Mouse (Mus musculus): ENCODE data around the gene Aldh3b1. TPM values are rescaled to one million over a fixed set of nuclear protein-coding genes. Genes with fewer than 3 reads are reported as not detected.

Aldh3b1 gene
- total RNA-seq, 1 experiment = 0.76 TPM

DNA sequence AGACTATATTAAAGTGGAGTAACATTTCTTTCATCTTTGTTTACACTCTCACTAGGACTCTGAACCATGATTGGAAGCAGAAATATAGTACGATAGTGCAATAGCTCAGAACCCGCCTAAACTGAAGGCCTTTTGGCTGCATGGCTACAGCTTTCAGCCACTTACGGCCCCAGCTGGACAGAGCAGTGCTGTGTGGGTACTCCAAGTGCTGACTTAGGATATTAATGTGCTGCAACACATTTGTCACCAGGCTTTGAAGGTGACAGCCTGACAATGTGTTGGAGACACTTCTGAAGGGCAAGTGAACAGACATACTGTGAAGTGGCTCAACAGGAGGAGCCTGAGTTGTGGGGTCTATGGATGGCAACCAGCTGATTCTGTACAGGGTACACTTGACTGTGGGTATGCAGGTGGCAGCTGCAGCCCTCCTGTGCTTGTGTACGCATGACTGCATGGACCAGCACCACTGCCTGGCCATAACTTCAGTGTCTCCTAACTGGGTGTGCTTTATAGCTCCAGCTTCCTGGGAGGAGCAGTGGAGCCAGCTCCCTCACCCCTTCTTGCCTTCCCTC lies 36.0 kb downstream of the Aldh3b1 start:
- Histone ChIP-seq H3K27ac (ENCODE audit: insufficient read depth, low read depth, low read length, poor library complexity, severe bottlenecking) (no peak overlapping the region), H3K36me3 (ENCODE audit: control insufficient read depth, insufficient read depth, low read length, poor library complexity, severe bottlenecking) (peaks cover 55% of the 10 kb centered on the region), H3K9me3 (ENCODE audit: control insufficient read depth, insufficient read depth, low read depth, low read length) (no peaks in the 10 kb centered on the region), H3K9ac (ENCODE audit: insufficient read depth, low read depth, low read length, poor library complexity, severe bottlenecking) (no peak overlapping the region), H3K4me1 (ENCODE audit: control insufficient read depth in 2 of 2, insufficient read depth in 2 of 2, low read length in 2 of 2, poor library complexity in 1 of 2) (peaks cover 0 to 2% of the 10 kb centered on the region in 2 experiments; a peak in 1 of 4 replicates), H3K4me3 (ENCODE audit: insufficient read depth in 1 of 2, low read depth in 1 of 2, low read length in 2 of 2, poor library complexity in 1 of 2, severe bottlenecking in 1 of 2) (no peak overlapping the region)
- no peak for TF ChIP-seq ZNF384 (IDR thresholded peaks at IDR 0.05; ENCODE audit: low read depth, low read length)
- no peak for TF ChIP-seq CHD2 (IDR thresholded peaks at IDR 0.05; ENCODE audit: low read depth, low read length)
- DNase-seq (ENCODE audit: low read depth, low spot score) = no peak
- in situ Hi-C loops (cut with MboI; ENCODE audit: low sequenced_read_pairs in 2 of 2, unreplicated experiment in 2 of 2) = no loop called here

DNA sequence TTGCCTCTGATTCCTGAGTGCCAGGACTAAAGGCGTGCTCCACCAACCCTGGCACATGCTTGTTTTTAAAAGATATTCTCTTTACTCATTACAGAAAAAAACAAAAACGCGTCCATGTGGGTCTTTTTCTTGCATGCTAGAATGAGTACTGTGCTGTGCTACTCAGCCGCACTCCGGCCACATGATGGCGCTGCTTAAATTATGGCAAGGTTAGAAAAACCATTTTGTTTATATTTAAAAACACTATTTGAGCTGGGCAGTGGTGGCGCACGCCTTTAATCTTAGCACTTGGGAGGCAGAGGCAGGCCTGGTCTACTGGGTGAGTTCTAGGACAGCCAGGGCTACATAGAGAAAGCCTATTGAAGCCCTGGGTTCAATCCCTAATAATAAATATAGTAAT lies 39.4 kb downstream of the Aldh3b1 start:
- peaks cover 0 to 2% of the 10 kb centered on the region in 2 experiments; a peak in 1 of 4 replicates for H3K4me1 ChIP-seq (ENCODE audit: control insufficient read depth in 2 of 2, insufficient read depth in 2 of 2, low read length in 2 of 2, poor library complexity in 1 of 2)
- no peak for DNase-seq (ENCODE audit: low read depth, low spot score)
- H3K36me3 ChIP-seq (ENCODE audit: control insufficient read depth, insufficient read depth, low read length, poor library complexity, severe bottlenecking) = peaks cover 64% of the 10 kb centered on the region

DNA sequence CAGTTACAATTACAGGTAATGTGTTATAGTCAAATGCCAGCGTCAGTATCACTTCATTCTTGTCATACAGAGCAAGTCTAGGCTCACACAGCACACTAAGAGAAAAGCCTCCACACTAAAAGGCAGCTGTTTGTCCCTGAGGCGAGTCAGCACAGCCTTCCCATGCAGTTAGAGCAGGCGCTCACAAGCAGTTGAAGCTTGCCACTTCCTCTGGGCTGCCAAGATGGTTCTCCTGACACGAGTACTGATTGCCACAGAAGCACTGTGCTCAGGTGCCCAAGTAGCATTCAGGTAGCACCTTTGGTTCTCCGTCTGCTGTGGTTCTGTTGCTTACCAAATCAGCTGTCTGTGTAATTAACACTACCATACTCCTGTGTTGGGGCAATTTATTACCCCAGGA lies 40.5 kb downstream of the Aldh3b1 start:
- no peak overlapping the region for H3K9ac ChIP-seq (ENCODE audit: insufficient read depth, low read depth, low read length, poor library complexity, severe bottlenecking)
- H3K4me3 ChIP-seq (ENCODE audit: insufficient read depth in 1 of 2, low read depth in 1 of 2, low read length in 2 of 2, poor library complexity in 1 of 2, severe bottlenecking in 1 of 2) = no peak overlapping the region
- DNase-seq (ENCODE audit: low read depth, low spot score) = no peak
- no peak overlapping the region for H3K27ac ChIP-seq (ENCODE audit: insufficient read depth, low read depth, low read length, poor library complexity, severe bottlenecking)
- no peak for TF ChIP-seq ZNF384 (IDR thresholded peaks at IDR 0.05; ENCODE audit: low read depth, low read length)
- no peak for TF ChIP-seq ZC3H11A (IDR thresholded peaks at IDR 0.05; ENCODE audit: borderline replicate concordance, low read depth, low read length)
- no peak for TF ChIP-seq HCFC1 (IDR thresholded peaks at IDR 0.05; ENCODE audit: borderline replicate concordance, insufficient read depth, low read length)
- no peak for TF ChIP-seq CHD2 (IDR thresholded peaks at IDR 0.05; ENCODE audit: low read depth, low read length)
- TF ChIP-seq MAFK (IDR thresholded peaks at IDR 0.05; ENCODE audit: insufficient read depth, low read depth, low read length) = no peak
- peaks cover 65% of the 10 kb centered on the region for H3K36me3 ChIP-seq (ENCODE audit: control insufficient read depth, insufficient read depth, low read length, poor library complexity, severe bottlenecking)
- H3K4me1 ChIP-seq (ENCODE audit: control insufficient read depth in 2 of 2, insufficient read depth in 2 of 2, low read length in 2 of 2, poor library complexity in 1 of 2) = no peaks in the 10 kb centered on the region
- H3K9me3 ChIP-seq (ENCODE audit: control insufficient read depth, insufficient read depth, low read depth, low read length) = no peaks in the 10 kb centered on the region
- in situ Hi-C loops (cut with MboI; ENCODE audit: low sequenced_read_pairs in 2 of 2, unreplicated experiment in 2 of 2) = no loop called here

More for the DNA sequence above, 39.4 kb downstream of the Aldh3b1 start:
- Histone ChIP-seq H3K9me3 (ENCODE audit: control insufficient read depth, insufficient read depth, low read depth, low read length) (no peaks in the 10 kb centered on the region), H3K4me3 (ENCODE audit: insufficient read depth in 1 of 2, low read depth in 1 of 2, low read length in 2 of 2, poor library complexity in 1 of 2, severe bottlenecking in 1 of 2) (no peak overlapping the region), H3K9ac (ENCODE audit: insufficient read depth, low read depth, low read length, poor library complexity, severe bottlenecking) (no peak overlapping the region), H3K27ac (ENCODE audit: insufficient read depth, low read depth, low read length, poor library complexity, severe bottlenecking) (no peak overlapping the region)
- TF ChIP-seq HCFC1 (IDR thresholded peaks at IDR 0.05; ENCODE audit: borderline replicate concordance, insufficient read depth, low read length) (no peak), CHD2 (IDR thresholded peaks at IDR 0.05; ENCODE audit: low read depth, low read length) (no peak), ZNF384 (IDR thresholded peaks at IDR 0.05; ENCODE audit: low read depth, low read length) (no peak), MAFK (IDR thresholded peaks at IDR 0.05; ENCODE audit: insufficient read depth, low read depth, low read length) (no peak), ZC3H11A (IDR thresholded peaks at IDR 0.05; ENCODE audit: borderline replicate concordance, low read depth, low read length) (no peak)
- in situ Hi-C loops (cut with MboI; ENCODE audit: low sequenced_read_pairs in 2 of 2, unreplicated experiment in 2 of 2) = no loop called here

DNA sequence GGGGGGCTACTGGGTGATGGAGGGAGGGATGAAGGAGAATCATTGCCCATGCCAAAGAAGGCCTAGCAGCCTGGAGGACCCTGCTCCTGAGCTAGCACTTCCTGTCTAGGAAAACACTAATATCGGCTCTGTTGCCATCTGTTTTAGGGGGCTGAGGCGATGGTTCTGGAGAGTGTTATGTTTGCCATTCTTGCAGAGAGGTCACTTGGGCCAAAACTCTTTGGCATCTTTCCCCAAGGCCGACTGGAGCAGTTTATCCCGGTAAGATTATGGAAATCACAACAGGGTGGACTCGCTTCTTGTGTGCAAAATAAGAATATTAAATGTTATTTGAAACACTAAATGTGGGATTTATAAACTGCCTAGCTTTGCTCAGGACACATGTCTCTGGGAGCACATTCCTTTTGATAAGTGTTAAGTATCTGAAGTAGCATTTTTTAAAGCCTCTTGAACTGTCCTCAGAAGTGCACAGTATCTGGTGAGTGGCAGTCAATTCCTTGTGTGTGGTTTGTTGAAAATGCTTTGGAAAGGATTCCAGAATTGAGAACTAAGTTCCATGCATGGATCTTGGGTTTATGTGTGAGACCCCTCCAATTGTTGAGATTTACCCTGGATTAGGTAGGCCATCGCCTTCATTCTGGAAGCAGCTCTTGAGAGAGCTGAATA lies 45.1 kb downstream of the Aldh3b1 start:
- H3K9ac ChIP-seq (ENCODE audit: insufficient read depth, low read depth, low read length, poor library complexity, severe bottlenecking) = no peak overlapping the region
- DNase-seq (ENCODE audit: low read depth, low spot score) = no peak
- H3K27ac ChIP-seq (ENCODE audit: insufficient read depth, low read depth, low read length, poor library complexity, severe bottlenecking) = no peak overlapping the region
- no peak overlapping the region for H3K4me3 ChIP-seq (ENCODE audit: insufficient read depth in 1 of 2, low read depth in 1 of 2, low read length in 2 of 2, poor library complexity in 1 of 2, severe bottlenecking in 1 of 2)
- in situ Hi-C loops (cut with MboI; ENCODE audit: low sequenced_read_pairs in 2 of 2, unreplicated experiment in 2 of 2) = no loop called here
- peaks cover 38% of the 10 kb centered on the region for H3K36me3 ChIP-seq (ENCODE audit: control insufficient read depth, insufficient read depth, low read length, poor library complexity, severe bottlenecking)
- H3K4me1 ChIP-seq (ENCODE audit: control insufficient read depth in 2 of 2, insufficient read depth in 2 of 2, low read length in 2 of 2, poor library complexity in 1 of 2) = no peaks in the 10 kb centered on the region
- H3K9me3 ChIP-seq (ENCODE audit: control insufficient read depth, insufficient read depth, low read depth, low read length) = no peaks in the 10 kb centered on the region
- TF ChIP-seq CHD2 (IDR thresholded peaks at IDR 0.05; ENCODE audit: low read depth, low read length) (no peak), ZC3H11A (IDR thresholded peaks at IDR 0.05; ENCODE audit: borderline replicate concordance, low read depth, low read length) (no peak)

DNA sequence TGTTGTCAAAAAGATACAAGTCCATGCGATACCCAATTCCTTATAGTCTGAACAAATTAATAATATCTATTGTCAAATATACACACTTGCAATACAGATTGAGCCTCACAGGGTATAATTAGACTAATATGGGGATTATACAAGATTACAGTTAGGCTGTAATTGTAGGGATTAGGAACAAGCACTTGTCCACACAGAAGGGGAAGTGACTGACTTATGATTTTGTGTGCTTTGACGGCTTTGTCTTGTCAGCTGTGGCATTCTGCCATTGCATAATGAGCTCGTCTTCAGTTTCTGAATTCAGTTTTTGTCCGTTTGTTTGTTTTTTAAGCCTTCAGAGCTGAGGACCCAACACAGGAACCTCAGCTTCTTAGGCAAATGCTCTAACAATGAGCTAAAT lies 47.4 kb downstream of the Aldh3b1 start:
- no peak overlapping the region for H3K27ac ChIP-seq (ENCODE audit: insufficient read depth, low read depth, low read length, poor library complexity, severe bottlenecking)
- H3K4me3 ChIP-seq (ENCODE audit: insufficient read depth in 1 of 2, low read depth in 1 of 2, low read length in 2 of 2, poor library complexity in 1 of 2, severe bottlenecking in 1 of 2) = no peak overlapping the region
- no peak for DNase-seq (ENCODE audit: low read depth, low spot score)
- in situ Hi-C loops (cut with MboI; ENCODE audit: low sequenced_read_pairs in 2 of 2, unreplicated experiment in 2 of 2) = no loop called here
- no peaks in the 10 kb centered on the region for H3K9me3 ChIP-seq (ENCODE audit: control insufficient read depth, insufficient read depth, low read depth, low read length)
- H3K4me1 ChIP-seq (ENCODE audit: control insufficient read depth in 2 of 2, insufficient read depth in 2 of 2, low read length in 2 of 2, poor library complexity in 1 of 2) = no peaks in the 10 kb centered on the region
- peaks cover 34% of the 10 kb centered on the region for H3K36me3 ChIP-seq (ENCODE audit: control insufficient read depth, insufficient read depth, low read length, poor library complexity, severe bottlenecking)
- no peak overlapping the region for H3K9ac ChIP-seq (ENCODE audit: insufficient read depth, low read depth, low read length, poor library complexity, severe bottlenecking)
- TF ChIP-seq HCFC1 (IDR thresholded peaks at IDR 0.05; ENCODE audit: borderline replicate concordance, insufficient read depth, low read length) = no peak
- no peak for TF ChIP-seq CHD2 (IDR thresholded peaks at IDR 0.05; ENCODE audit: low read depth, low read length)
- no peak for TF ChIP-seq ZC3H11A (IDR thresholded peaks at IDR 0.05; ENCODE audit: borderline replicate concordance, low read depth, low read length)
- TF ChIP-seq ZNF384 (IDR thresholded peaks at IDR 0.05; ENCODE audit: low read depth, low read length) = no peak
- no peak for TF ChIP-seq MAFK (IDR thresholded peaks at IDR 0.05; ENCODE audit: insufficient read depth, low read depth, low read length)

Measured in ES-E14 (cell line).